Mouse (Mus musculus) olfactory bulb, adult 2 months (tissue): Measurements from ENCODE around the gene Car14. TPM values are rescaled to one million over a fixed set of nuclear protein-coding genes. Genes with fewer than 3 reads are reported as not detected.
"Not testable (repeated sequence)": the region's sequence is repeated elsewhere in the genome, so short reads cannot be mapped to it uniquely, and the experiment has no call there.

ENCODE experiments used
- H3K27ac ChIP-seq: fragments of 200-500 bp; 2 replicates; pipeline ENCODE4 v1.5.1; 2012; ENCODE audit warnings: low read depth, low read length; ENCODE audit not compliant: insufficient read depth
- H3K4me1 ChIP-seq: fragments of 200-500 bp; 2 replicates; pipeline ENCODE4 v1.6.1; 2012; ENCODE audit warnings: low read length; ENCODE audit not compliant: control insufficient read depth, insufficient read depth
- H3K4me3 ChIP-seq: fragments of 200-500 bp; 2 replicates; pipeline ENCODE4 v1.5.1; 2012; ENCODE audit warnings: mild to moderate bottlenecking, low read depth, low read length, moderate library complexity; ENCODE audit not compliant: insufficient read depth
- CTCF ChIP-seq: fragments of 200-500 bp; IDR thresholded peaks from 2 replicates; pipeline ENCODE4 v1.5.1; 2012; ENCODE audit warnings: low read depth, mild to moderate bottlenecking, low read length, moderate library complexity; ENCODE audit not compliant: insufficient read depth
- POLR2A ChIP-seq: fragments of 200-500 bp; IDR thresholded peaks from 2 replicates; pipeline ENCODE4 v1.6.1; 2012; ENCODE audit warnings: mild to moderate bottlenecking, low read depth, low read length, moderate library complexity; ENCODE audit not compliant: insufficient read depth
- WGBS: fragments of 180-500 bp; shearing (Covaris S2); methylation state at CpG from one replicate; pipeline ENCODE4 v1.1.7; 2018; 5-methylcytosine and 5-hydroxymethylcytosine counted together
- polyA plus RNA-seq: library from polyadenylated mRNA; stranded (reverse); fragments of >200 nt; gene quantifications from 2 replicates; pipeline ENCODE4 v1.2.4, GENCODE M21; 2012; ENCODE audit warnings: low replicate concordance; ENCODE audit not compliant: missing spikeins, insufficient read depth, insufficient read length

Gene Car14
- polyA plus RNA-seq, 1 experiment, result not detected

DNA sequence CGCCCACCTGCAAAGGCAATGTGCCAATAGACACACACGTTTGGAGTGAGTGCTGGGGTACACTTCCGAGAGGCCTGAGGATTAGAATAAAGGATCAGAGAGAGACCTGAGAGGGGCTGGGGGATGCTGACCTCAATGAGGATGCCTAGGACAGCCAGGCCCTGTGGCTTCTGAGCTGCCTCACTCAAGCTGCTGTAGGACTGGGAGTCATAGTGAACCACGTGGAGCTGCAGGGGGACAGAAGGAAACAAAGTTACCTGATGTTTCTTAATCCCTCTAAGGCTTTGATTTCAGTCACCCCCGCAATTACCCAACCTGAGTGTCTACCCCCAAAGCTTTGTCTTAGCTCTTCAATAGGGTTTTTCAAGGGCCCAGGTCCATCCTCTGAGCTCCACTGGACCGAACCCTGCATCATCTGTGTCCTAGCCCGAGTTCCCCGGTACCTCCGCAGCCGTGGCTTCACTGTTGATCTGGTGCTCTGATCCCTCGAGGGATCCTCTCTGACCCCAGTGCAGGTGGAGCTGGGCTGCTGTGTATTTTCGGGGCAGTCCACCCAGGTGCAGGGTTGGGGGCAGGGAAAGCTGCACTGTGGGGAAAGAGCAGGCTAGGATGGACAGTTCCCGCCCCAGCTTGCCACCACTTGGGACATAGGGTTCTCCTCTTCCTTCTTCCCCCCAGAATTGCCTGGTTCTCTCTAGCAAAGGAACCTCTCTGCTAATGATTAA lies 4.5 kb downstream of the Car14 start:
- Histone ChIP-seq H3K27ac (no peak overlapping the region), H3K4me1 (peaks cover 12% of the 10 kb centered on the region), H3K4me3 (no peak overlapping the region)
- TF ChIP-seq POLR2A (no peak), CTCF (no peak)
- 68% methylated on average over 13 of the region's 13 CpGs for WGBS

DNA sequence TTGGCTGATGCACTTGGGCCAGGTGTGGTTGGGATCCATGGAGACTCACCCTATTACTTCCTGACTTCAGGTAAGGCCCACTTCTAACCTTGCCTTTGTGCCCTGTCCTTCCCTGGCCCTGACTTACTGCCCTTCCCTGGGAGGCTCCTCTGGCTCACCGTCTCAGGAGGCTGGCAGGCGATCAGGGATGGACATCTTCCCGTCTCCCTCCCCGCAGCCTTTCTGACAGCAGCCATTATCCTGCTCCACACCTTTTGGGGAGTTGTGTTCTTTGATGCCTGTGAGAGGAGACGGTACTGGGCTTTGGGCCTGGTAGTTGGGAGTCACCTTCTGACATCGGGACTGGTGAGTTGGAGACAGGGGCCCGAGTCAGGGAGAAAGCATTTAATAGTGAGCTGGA lies 9.0 kb downstream of the Car14 start:
- H3K4me1 ChIP-seq, result peaks cover 22% of the 10 kb centered on the region
- not testable (repeated sequence) for H3K27ac ChIP-seq, H3K4me3 ChIP-seq
- 85% methylated on average over 7 of the region's 7 CpGs for WGBS

DNA sequence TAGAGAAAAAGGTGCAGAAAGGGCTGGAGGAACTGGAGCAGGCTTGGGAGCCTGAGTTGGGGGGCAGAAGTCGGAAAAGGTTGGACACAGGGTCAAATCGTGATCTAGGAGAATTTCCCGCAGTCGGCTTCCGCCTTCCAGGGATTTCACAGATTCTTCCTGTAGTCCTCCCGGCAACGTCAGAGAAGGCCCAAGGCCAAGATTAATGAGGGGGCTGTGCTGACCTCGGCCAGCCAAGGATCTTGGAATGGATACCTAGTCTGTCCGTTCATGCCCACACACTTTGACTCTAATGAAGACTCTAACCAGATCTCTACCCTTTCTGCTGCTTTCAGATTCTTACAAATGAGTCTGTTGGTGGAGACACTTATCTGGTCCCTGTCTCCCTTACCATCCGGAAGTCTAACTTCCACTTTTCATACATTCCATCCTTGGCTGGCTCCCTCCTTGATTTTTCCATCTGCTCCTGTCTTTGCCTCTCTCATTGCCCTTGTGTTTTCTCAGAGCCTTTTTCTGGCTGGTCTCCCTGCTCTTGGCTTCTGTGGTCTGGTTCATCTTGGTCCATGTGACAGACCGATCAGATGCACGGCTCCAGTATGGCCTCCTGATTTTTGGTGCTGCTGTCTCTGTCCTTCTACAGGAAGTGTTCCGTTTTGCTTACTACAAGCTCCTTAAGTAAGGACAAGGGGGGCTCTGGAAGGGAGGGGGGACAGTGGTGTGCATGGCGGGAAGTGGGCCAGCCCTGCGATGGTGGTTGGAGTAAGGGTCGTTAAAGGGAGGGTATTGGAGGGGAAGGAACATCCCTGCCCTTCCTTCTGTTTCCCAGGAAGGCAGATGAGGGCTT lies 10.0 kb downstream of the Car14 start:
- no peak for TF ChIP-seq CTCF
- no peak for TF ChIP-seq POLR2A
- H3K27ac ChIP-seq, result peak overlapping the region; percentile 59; the same call in 1 of the 2 replicates
- WGBS, result 3% methylated on average over 16 of the region's 16 CpGs
- H3K4me1 ChIP-seq, result peaks cover 22% of the 10 kb centered on the region
- H3K4me3 ChIP-seq, result peak overlapping the region; percentile 62

DNA sequence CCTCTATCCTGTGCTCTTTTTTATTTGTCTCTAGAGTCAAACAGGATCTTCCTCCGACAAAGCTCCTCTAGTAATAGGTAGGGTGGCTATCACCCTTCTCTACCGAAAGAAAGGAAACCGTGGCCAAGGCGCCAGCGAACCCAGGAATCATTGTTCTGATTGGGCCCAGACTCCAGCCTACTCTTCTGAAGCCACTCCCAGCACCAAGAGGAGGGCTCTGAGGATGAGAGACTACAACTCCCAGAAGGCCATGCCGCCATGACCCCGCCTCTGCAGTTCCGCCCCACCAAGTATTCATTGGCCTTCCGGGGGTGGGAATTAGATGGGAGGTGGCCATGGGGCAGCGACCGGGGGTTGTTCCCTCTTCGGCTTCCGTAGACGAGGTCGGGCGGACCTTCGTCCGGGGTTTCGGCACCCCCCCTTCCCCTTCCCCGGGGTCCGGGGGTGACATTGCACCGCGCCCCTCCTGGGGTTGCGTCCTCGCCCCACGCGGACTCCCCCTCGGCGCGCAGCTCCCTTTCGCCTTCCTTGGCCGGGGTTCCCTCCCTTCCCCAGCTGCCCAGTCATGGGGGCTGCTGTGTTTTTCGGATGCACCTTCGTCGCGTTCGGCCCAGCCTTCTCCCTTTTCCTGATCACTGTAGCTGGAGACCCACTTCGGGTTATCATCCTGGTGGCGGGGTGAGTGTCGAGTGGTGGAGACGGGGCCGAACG lies 10.7 kb downstream of the Car14 start, which contains the start of gene Aph1a:
Gene Aph1a, plus strand, starts transcription at position 364 of the 711 bp plus-strand sequence.
- Histone ChIP-seq H3K27ac (peak within 1 kb of the TSS; percentile 59; the same call in 1 of the 2 replicates), H3K4me3 (peak within 1 kb of the TSS; percentile 62), H3K4me1 (peaks cover 22% of the 10 kb centered on the region)
- WGBS, result under 1% methylated on average over 29 of the region's 43 CpGs

DNA sequence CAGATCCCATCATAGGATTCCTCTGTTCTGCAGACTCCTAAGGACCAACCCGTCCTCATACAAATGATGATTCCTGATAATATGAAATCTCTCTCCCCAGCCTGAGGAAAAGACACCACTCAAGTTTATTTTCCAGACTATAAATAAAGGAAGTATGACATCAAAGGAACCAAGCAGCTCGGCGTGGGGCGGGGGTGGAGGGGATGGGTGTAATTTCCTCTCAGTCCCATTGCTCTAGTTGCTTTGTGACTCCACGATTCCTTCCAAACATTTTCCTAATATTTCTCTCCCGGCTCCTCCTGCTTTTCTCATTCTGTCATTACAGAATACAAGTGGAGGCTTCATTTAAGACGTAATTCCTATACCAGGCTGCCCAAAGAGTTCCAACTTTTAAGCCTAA lies 11.4 kb downstream of the Car14 start:
- H3K4me3 ChIP-seq, result no peak overlapping the region
- 0 out of 2 replicates have a peak overlapping the region, but pooled peaks have one; percentile 56 for H3K27ac ChIP-seq
- H3K4me1 ChIP-seq, result peaks cover 22% of the 10 kb centered on the region
- no peak for TF ChIP-seq POLR2A
- TF ChIP-seq CTCF, result no peak
- 16% methylated on average over 7 of the region's 7 CpGs for WGBS

DNA sequence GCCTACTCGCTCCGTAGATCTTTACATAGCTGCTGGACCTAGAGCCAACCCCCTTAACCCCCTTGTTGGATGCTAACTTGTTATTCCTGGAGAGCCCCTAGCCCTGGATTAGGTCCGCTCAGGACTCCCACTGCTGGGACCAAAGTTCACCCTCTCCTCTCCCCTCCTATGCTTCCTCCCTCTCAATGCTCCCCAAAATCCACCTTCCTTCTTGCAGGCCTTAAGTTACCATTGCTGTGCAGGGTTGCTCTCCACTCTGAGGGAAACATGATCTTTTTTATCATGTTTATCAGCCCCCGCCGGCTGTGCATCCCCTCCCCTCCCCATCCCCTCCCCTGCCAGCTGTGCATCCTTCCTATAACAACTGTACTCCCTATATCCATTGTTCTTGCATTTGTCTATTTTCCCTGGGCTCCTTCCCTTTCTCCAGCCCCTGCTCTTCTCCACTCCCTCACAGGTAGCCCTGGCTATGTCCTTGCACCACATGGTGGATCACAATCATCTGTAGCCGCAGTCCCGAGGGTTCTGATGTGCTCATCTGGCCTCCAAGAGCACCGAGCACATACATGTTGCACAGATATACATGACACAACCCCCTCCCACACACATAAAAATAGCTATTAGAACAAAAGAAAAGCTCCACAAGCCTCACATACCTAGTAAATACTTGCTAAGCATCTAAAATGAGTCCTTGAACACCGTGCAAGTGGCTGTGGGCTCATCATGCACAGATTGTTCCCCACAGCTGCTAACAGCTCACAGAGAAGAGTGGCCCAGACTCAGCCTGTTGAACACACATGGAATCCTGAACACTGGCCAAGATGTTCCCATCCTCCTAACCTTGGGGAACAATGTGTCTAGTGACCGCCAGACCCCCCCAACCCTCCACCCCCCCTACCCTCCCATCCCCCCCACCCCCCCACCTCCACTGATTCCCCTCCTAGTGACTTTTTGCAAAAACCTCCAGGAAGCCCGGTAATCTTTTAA lies 12.1 kb downstream of the Car14 start:
- Histone ChIP-seq H3K4me3 (no peak overlapping the region), H3K27ac (peak overlapping the region; percentile 58), H3K4me1 (peaks cover 22% of the 10 kb centered on the region)
- WGBS, result 35% methylated on average over 11 of the region's 11 CpGs
- TF ChIP-seq POLR2A (no peak), CTCF (no peak)

DNA sequence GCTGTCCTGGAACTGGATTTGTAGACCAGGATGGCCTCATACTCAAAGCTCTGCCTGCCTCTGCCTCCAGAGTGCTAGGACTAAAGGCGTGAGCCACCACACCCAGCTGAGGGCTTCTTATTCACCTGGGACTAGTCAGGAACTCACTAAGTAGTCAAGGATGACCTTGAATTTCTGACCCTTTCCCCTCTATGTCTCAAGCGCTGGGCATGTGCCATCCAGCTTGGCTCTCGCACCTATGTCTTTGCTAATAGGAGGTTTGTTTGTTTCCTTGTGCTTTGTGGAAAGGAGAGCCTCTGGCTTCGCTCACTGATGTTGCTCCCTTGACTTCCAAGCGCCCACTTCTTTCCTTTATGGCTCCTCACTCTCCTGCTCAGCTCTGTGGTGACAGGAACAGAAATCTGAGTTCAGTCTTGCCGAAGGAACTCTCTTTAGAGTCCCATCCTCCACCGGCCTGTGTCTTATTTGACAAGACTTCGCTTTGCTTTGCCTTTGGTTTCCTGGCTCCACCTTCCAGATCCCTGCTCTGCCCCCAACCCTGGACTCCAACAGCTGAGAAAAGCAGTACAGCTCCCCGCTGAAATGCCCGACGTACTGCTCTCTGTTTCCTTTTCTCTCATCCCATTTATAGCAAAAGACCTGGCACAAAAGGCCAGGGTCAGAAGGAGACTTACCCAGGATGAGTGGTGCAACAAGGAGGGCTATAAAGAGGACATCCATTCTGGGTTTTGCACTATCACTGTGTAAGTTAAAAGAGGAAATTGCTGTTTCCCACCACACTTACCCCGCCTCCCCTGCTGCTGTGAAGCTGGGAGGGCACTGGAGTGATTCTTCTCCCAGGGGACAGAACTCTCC lies 13.1 kb downstream of the Car14 start, which contains the start of gene BC028528:
Gene BC028528, minus strand, starts transcription at position 795 of the 855 bp plus-strand sequence.
- H3K4me3 ChIP-seq, result no peak within 1 kb of the TSS
- peaks cover 22% of the 10 kb centered on the region for H3K4me1 ChIP-seq
- TF ChIP-seq POLR2A (no peak), CTCF (no peak)
- 39% methylated on average over 12 of the region's 12 CpGs for WGBS
- H3K27ac ChIP-seq, result peak within 1 kb of the TSS; percentile 58
